Mouse (Mus musculus): ENCODE measurements at regions not wholly inside any gene's neighbourhood (a gene's known extent, or its start where the extent isn't known, plus 50 kb on each side); places are given as distances from the start of the nearest gene placed in this dataset.
"Not testable (repeated sequence)": the region's sequence is repeated elsewhere in the genome, so short reads cannot be mapped to it uniquely, and the experiment has no call there.

- peak; percentile 50 for DNase-seq (ENCODE audit: low read depth, low spot score)
Observed at GRCm38 (mm10) chr2:149283274-149283673, 121.6 kb upstream of the Cst10 start.

GRCm38 (mm10) chr2:149284199-149284598 lies 120.7 kb upstream of the Cst10 start:
- no peak for DNase-seq (ENCODE audit: low read depth, low spot score)

GRCm38 (mm10) chr2:149296936-149297335 lies 107.9 kb upstream of the Cst10 start:
- DNase-seq (ENCODE audit: low read depth, low spot score) = not testable (repeated sequence)

GRCm38 (mm10) chr2:149305553-149305952 lies 99.3 kb upstream of the Cst10 start:
- DNase-seq (ENCODE audit: low read depth, low spot score) = no peak

- peak; percentile 84 for DNase-seq (ENCODE audit: low read depth, low spot score)
Observed at GRCm38 (mm10) chr2:149350239-149350811, 54.5 kb upstream of the Cst10 start.
